Mouse (Mus musculus): Measurements from ENCODE around the gene Dnajc1.

The Dnajc1 gene

DNA sequence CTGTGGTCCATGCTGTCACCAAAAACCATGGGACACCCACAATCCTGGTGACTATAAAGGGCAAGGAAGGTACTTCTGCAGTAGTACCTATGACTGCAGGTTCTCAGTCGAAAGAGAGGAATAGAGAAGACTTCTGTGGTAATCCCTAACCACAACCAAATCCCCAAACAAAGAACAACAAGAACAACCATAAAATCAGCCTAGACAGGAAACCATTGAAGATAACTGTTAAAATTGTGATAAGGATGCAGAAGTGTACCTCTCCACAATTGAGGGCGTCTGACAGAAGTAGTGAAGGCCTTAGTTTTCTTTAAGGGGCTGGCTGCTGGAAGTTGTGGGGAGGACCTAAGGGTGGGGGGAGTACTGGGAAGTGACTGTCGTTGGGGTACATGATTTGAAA lies 91.7 kb downstream of the Dnajc1 start:
- DNase-seq (ENCODE audit: low spot score): no peak

DNA sequence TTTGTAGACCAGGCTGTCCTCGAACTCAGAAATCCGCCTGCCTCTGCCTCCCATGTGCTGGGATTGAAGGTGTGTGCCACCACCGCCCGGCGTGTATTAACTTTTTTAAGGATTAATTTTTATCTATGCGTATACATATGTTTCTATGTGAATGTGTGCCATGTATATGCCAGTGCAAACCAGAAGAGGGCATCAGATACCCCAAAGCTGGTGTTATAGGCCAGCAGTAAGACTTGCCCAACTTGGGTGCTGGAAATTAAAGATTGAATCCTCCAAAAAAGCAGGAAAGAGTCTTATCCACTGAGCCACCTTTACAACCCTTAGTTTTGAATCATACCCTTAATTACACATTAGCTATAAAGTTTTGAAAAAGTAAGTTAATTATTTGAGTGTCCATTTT lies 107.5 kb downstream of the Dnajc1 start:
- DNase-seq (ENCODE audit: low spot score): no peak

DNA sequence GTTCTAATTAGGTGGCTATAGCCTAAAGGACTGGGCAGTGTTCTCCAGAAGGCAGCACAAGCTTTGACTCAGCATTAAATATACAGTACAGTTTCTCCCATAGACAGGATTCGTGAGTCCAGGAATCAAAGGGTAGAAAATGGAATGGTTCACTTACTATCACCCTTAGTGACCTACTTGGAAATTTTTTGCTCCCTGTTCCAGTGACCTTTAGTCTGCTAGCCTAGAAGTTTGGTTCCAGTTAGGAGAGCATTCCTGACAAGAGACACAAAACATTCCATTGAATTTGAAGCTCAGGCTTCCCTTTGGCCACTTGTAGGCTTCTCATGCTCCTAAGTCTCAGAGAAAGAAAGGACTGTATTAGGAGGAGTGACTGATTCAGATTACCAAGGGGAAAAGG lies 126.9 kb downstream of the Dnajc1 start:
- DNase-seq (ENCODE audit: low spot score): no peak

DNA sequence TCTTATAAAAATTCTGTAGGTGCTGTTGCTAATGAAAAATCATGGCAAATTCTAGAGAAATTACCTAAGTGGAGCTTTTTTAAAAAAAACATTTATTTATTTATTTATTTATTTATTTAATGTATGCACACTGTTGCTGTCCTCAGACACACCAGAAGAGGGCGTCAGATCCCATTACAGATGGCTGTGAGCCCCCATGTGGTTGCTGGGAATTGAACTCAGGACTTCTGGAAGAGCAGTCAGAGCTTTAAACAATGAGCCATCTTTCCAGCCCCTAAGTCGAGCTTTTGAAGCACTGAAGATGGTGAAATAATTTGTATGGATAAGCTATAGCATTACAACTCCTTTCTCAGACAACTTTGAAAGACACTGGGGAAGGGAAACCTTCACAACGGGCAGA lies 128.1 kb downstream of the Dnajc1 start:
- DNase-seq (ENCODE audit: low spot score): no peak

GRCm38 (mm10) chr2:18262298-18262697 lies 130.3 kb downstream of the Dnajc1 start:
- no peak for DNase-seq (ENCODE audit: low spot score)

- no peak for DNase-seq (ENCODE audit: low spot score)
Measured at GRCm38 (mm10) chr2:18249224-18249623, 143.4 kb downstream of the Dnajc1 start.

DNA sequence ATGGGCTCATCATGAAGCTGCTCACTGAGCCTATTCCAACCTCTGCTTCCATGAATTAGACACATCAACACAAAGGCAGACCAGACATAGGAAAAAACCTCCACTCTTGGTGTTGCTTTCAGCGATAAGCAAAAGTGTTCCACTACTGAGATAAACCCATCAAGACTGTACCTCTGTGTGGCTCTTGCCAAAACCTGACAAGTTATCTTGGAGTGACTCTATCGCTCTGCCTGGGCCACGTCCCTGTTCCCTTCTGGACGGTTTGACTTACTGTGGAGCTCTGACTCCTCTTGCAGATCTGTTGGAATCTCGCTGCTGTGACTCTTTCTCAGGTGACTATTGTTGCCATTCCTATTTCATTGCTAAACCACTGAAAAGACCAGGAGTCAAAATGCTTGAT lies 157.1 kb downstream of the Dnajc1 start:
- no peak for DNase-seq (ENCODE audit: low spot score)

DNA sequence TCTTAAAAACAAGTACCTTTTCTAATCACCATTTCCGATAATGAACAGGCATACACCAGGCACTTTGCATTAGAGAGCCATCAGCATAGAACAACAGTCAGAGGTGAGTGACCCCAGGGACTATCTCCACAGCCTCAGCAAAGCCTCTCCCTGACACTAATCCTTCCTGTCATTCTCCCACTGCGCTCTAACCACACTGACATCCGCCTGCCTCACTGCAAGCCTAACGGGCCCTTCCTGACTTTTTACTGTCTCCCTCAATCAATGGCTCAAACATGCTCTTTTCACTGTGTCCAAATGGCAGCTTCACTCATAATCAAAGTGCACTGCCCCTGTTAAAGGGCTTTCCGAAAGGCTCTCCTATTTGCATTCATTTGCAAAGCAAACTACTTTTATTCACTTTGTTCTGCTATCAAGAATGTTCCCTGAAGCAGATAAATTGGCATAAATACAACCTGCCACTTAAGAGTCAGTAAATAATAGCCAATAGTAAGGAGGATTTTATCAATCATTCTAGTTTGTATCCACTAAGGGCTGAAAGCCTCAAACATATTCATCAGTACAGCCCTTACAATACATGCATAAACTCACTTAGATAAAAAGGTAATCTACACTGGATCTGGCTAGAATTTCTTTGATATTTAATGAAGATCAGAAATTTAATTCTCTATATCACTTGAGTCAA lies 159.6 kb downstream of the Dnajc1 start:
- DNase-seq (ENCODE audit: low spot score): no peak

DNA sequence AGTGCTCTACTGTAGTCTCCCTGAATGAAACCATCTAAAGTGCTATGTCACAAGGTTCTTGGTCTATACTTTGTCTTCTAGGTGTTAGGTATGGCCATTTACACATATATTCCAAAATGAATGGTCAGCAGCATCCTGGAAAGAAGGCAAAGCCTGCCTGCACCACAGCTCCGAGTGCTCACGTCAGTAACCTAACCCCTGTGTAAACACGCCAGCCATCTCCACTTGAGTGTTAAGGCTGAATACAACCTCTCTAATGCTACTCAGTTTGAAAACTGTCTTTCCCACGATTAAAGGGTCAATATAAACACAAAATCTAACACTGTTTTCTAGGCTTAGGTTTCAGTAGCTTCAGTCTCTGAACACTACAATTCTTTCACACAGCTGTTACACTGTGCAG lies 161.5 kb downstream of the Dnajc1 start:
- DNase-seq (ENCODE audit: low spot score): no peak

- DNase-seq (ENCODE audit: low spot score): no peak
Measured at GRCm38 (mm10) chr2:18229279-18229678, 163.4 kb downstream of the Dnajc1 start.

DNA sequence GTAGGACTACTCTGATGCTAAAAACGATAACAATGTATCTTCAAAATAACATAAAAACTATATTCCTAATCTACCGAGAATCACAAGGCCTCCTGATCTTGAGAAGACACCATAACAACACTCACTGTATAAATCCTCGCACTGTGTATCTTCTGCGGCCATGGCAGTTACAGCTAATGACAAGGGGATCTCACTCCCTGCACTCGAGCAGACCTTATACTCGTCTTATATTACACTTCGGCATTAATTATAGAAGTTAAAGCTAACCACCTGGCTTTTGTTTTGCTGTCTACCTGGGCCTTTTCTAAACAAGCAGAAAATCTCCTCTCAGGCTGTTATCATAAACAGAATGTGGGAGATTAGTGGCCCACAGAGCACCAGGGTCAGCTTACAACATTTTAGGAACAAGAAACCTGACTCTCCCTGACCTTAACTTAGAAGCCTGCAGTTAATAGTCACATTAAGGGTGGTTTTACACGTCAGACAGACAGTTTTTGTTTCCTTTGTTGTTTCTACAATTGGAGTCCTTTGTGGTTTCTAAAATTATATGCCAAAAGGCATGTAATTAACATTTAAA lies 164.1 kb downstream of the Dnajc1 start:
- no peak for DNase-seq (ENCODE audit: low spot score)

DNA sequence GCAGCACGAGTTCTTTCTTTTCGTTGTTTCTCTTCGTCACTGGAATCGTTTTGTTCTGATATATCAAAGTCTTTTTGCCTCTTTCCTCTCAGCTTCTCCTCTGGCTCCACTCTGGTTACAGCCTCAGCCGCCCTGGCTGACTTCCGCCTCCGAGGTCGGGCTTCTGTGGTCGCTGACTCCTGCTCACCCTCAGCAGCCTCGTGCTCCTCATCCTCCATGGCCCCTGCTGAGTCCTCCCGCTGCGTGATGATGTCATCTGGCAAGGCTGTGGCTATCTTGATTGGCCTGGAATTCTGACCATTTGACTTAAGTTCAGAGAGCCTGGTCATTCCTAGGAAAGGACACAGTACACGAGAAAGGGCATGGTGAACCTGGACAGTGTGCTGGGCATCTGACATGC lies 173.1 kb downstream of the Dnajc1 start:
- DNase-seq (ENCODE audit: low spot score): no peak

- DNase-seq (ENCODE audit: low spot score): no peak
Measured at GRCm38 (mm10) chr2:18219136-18219535, 173.5 kb downstream of the Dnajc1 start.

DNA sequence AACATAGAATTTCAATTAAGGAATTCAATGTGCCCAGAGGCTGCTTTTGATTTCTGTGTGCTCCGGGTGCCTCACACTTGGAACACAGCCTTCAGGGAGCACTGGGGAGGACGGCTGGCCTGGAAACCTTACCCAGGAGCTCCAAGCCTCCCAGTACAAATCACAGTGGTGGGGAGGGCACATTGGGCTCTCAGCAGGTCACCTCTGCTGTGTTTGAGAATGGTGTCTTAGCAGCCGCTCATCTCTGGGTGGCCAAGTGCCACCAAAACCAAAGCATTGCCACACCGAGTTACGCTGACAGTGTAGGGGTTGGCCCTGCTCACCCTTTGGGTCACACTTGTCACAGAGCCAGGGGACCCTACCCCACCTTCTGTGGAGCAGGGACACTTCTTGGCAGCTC lies 174.1 kb downstream of the Dnajc1 start:
- DNase-seq (ENCODE audit: low spot score): no peak

GRCm38 (mm10) chr2:18217867-18218266 lies 174.8 kb downstream of the Dnajc1 start:
- no peak for DNase-seq (ENCODE audit: low spot score)

GRCm38 (mm10) chr2:18214031-18214430 lies 178.6 kb downstream of the Dnajc1 start:
- DNase-seq (ENCODE audit: low spot score): no peak

GRCm38 (mm10) chr2:18209948-18210347 lies 182.7 kb downstream of the Dnajc1 start:
- DNase-seq (ENCODE audit: low spot score): no peak

DNA sequence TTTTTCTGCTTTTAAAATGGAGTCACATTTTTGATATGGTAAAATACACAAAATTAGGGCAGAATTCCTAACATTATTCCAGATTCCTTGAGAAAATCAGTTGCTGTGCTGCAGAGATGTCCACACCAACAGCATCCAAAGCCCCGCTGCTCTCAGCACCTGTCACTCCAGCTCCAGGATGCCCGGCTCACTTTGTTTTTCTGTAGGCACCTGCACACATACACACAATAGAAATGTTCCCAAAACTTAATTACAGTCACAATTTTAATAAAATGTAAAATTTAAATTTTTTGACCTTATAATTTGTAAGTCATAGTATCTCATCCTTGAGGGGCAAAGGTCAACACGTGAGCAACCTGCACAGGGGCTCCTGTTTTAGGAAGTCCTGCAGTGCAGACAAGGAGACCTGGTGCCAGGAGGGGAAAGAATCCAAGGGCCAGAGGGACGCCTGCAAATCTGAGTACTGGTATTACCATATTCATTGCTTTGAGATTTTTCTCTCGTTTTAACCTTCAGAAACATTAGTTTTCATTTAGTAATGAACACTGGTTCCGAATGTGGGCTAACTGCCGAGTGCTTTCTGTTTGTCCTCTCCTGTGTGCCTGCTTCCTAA lies 183.3 kb downstream of the Dnajc1 start:
- DNase-seq (ENCODE audit: low spot score): no peak

GRCm38 (mm10) chr2:18208578-18208977 lies 184.1 kb downstream of the Dnajc1 start:
- no peak for DNase-seq (ENCODE audit: low spot score)

DNA sequence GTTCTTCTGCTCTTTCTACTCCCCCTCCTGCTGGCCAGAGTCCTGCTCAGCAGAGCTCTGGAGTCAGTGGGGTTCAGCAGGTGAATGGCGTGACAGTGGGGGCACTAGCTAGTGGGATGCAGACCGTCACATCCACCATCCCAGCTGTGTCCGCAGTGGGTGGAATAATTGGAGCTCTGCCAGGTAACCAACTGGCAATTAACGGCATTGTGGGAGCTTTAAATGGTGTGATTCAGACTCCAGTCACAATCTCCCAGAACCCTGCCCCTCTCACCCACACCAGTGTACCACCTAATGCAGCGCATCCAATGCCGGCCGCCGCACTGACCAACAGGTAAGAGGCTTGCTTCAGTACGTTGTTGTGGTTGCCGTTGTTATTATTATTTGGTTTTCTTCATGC lies 185.8 kb downstream of the Dnajc1 start:
- no peak for DNase-seq (ENCODE audit: low spot score)

DNA sequence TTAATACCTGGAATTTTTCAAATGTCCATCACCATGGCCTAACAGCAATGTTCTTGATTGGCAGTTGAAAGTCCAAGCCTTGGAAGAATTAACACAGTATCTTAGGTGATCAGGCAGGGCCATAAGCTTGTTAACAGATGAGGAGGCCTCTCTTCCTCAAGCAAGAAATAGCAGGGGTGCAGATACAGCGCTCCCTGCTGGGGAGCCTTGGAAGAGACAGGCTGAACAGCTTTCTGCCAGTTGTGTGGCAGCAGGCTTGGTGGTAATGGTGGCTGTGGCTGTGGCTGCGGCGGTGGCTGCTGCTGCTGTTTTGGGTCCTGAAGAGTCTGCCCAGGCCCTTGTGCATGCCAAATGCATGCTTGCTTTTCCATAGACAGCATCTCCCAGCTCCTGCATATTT lies 187.5 kb downstream of the Dnajc1 start:
- no peak for DNase-seq (ENCODE audit: low spot score)

DNA sequence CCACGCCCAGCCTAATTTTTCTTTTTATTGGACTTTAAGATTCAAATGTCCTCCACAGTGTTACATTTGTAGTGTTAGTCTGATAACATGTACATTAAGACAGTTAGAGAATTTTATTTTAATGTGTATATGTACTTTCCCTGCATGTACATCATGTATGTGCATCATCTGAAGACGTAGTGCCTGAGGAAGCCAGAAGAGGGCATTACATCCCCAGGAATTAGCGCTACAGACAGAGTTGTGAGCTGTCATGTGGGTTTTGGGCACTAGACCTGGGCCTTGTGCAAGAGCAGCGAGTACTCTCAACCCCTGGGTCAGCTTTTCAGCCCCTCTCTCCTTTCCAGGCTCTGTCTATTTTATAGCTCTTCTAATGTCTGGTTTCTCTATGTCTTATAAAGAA lies 189.7 kb downstream of the Dnajc1 start:
- no peak for DNase-seq (ENCODE audit: low spot score)

DNA sequence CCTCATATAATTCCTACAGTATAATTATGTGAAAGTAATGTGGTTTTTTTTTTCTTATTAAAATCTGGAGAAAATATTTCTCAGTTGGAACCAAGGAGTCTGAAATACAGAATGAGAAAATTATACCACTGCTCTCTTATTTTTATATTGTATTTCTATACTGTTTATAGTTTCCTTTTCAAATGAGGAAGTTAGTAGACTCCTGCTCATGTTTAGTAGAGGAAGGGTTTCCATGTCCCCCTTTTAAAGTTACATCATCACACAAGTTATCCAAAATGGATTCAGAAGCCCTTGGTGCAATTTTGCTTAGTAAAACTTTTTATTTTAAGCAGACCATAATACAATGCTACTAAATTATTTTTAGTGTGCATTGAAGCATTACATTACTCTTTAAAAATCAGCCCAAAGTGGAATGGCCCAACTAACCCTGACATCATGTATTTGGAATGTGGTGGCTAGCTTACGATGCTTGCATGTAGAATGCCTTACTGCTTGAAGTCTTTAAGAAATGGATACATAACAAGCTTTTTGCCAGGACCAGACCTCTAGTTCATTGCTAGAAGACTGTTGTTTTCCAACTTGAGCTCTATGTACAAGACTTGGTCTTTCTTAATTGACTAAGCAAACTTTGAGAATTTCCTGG lies 190.7 kb downstream of the Dnajc1 start:
- DNase-seq (ENCODE audit: low spot score): no peak

Measured in urinary bladder, postnatal 10 days (tissue).